Mouse (Mus musculus) testis, adult 2 months (tissue): Measurements from ENCODE around the gene Caskin1. TPM values are rescaled to one million over a fixed set of nuclear protein-coding genes. Genes with fewer than 3 reads are reported as not detected.

ENCODE experiments used
- H3K27ac ChIP-seq: fragments of 200-500 bp; 2 replicates; pipeline ENCODE4 v1.5.1; 2012; ENCODE audit warnings: low read depth, low read length; ENCODE audit not compliant: control insufficient read depth, insufficient read depth
- H3K27me3 ChIP-seq: fragments of 200-500 bp; 2 replicates; pipeline ENCODE4 v1.6.1; 2012; ENCODE audit warnings: mild to moderate bottlenecking, low read length, moderate library complexity; ENCODE audit not compliant: control insufficient read depth, insufficient read depth
- H3K36me3 ChIP-seq: fragments of 200-500 bp; 2 replicates; pipeline ENCODE4 v1.6.1; 2012; ENCODE audit warnings: mild to moderate bottlenecking, low read length; ENCODE audit not compliant: control insufficient read depth, insufficient read depth
- H3K4me1 ChIP-seq: fragments of 200-500 bp; 2 replicates; pipeline ENCODE4 v1.6.1; 2012; ENCODE audit warnings: low read length; ENCODE audit not compliant: control insufficient read depth, insufficient read depth
- H3K4me3 ChIP-seq: fragments of 200-500 bp; 2 replicates; pipeline ENCODE4 v1.5.1; 2012; ENCODE audit warnings: low read depth, mild to moderate bottlenecking, low read length, moderate library complexity, mixed read lengths; ENCODE audit not compliant: control insufficient read depth
- CTCF ChIP-seq: fragments of 200-500 bp; IDR thresholded peaks from 2 replicates; pipeline ENCODE4 v1.5.1; 2012; ENCODE audit warnings: low read depth, mild to moderate bottlenecking, inconsistent platforms, low read length, moderate library complexity; ENCODE audit not compliant: control insufficient read depth, insufficient read depth, insufficient replicate concordance
- POLR2A ChIP-seq: fragments of 200-500 bp; IDR thresholded peaks from 2 replicates; pipeline ENCODE4 v1.6.1; 2012; ENCODE audit warnings: low read depth, mild to moderate bottlenecking, inconsistent platforms, low read length, moderate library complexity; ENCODE audit not compliant: control insufficient read depth
- polyA plus RNA-seq: library from polyadenylated mRNA; depleted of rRNA; stranded (reverse); fragments of >200 nt; gene quantifications from 2 replicates; pipeline ENCODE4 v1.2.3, GENCODE M21; 2012

Gene Caskin1
- polyA plus RNA-seq, 1 experiment = 23.9 TPM

DNA sequence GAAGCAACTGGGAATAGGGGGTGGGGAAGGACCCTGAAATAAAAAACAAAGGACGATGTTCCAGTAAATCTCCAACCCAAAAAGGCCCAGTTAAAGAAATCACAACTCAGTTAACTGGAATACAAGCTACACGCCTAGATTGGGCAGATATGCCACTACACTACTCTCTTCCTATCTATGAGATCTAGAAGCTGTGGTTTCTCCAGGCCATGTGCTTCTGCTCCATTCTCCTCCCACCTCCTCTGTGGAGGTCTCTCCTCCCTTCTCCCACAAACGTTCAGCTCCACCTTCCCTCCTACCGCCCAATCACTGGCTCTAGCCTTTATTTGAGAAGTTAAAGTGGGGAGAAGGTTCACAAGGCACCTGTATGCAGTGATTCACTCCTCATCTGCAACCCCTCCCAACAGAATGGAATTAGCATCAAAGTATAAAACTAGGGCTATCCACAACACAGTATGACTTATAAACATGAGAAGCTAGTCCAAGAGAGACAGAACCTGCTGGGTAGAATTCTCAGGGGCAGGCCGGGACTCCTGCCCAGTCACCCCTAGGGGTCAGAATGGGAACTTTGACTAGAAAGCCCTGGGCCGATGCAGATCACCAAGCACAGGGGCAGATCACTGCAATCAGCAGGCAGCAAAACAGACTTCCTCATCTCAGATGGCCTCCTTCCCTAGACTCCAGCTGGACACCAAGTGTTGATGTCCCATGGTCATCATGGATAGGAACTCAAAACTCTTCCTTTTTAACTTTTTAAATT is 24.8 kb upstream of the Caskin1 start:
- TF ChIP-seq CTCF (no peak), POLR2A (no peak)
- Histone ChIP-seq H3K27me3 (no peaks in the 10 kb centered on the region), H3K4me3 (no peak overlapping the region), H3K27ac (no peak overlapping the region), H3K36me3 (no peaks in the 10 kb centered on the region), H3K4me1 (no peaks in the 10 kb centered on the region)

DNA sequence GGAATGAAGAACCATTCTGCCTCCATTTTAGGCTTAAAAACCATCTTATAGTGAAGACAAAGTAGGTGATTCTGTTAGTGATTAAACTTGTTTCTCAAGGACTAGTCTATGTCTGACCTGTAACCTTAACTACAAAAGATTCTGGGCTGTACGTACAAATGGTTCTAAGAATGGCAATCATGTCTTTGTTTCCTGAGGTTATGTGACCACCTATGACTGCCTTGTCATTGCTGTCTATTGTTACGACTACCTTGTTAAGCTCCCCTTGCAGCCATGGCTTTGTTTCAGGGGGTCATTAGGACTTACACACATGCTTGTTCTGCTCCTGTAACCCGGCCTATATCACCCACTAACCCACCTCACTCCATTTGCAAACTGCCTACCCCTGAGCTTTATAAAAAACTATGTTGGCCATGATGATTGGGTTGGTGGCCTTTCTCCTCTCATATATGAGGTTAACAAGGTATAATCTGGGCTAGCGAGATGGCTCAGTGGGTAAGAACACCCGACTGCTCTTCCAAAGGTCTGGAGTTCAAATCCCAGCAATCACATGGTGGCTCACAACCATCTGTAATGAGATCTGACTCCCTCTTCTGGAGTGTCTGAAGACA is 19.7 kb upstream of the Caskin1 start:
- peaks cover 10% of the 10 kb centered on the region for H3K4me1 ChIP-seq
- no peak overlapping the region for H3K27ac ChIP-seq
- peak overlapping the region; percentile 54; the same call in 1 of the 2 replicates for H3K4me3 ChIP-seq
- no peaks in the 10 kb centered on the region for H3K27me3 ChIP-seq
- TF ChIP-seq POLR2A (no peak), CTCF (no peak)
- H3K36me3 ChIP-seq = peaks cover 2% of the 10 kb centered on the region

DNA sequence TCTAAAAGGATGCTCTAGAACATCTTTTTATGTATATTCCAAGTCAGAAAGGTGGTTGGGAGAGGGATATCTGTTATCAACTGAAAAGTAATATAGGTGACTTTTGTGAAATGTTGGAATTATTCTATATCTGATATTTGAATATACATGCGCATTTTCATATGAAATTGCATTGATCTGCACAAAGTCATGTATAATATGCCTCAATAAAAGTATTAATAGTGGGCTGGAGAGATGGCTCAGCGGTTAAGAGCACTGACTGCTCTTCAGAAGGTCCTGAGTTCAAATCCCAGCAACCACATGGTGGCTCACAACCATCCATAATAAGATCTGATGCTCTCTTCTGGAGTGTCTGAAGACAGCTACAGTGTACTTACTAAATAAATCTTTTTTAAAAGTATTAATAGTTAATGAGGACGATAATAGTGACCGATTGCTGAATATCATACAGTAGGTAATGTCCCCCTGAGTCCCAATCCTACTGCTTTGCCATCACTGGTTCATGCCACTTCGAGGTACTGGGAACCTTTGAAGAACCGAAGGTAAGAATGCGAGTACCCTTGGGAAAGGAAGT is 19.0 kb upstream of the Caskin1 start:
- Histone ChIP-seq H3K4me3 (peak overlapping the region; percentile 95), H3K27ac (peak overlapping the region; percentile 86), H3K27me3 (no peaks in the 10 kb centered on the region), H3K4me1 (peaks cover 16% of the 10 kb centered on the region), H3K36me3 (peaks cover 2% of the 10 kb centered on the region)
- TF ChIP-seq CTCF (no peak), POLR2A (no peak)

DNA sequence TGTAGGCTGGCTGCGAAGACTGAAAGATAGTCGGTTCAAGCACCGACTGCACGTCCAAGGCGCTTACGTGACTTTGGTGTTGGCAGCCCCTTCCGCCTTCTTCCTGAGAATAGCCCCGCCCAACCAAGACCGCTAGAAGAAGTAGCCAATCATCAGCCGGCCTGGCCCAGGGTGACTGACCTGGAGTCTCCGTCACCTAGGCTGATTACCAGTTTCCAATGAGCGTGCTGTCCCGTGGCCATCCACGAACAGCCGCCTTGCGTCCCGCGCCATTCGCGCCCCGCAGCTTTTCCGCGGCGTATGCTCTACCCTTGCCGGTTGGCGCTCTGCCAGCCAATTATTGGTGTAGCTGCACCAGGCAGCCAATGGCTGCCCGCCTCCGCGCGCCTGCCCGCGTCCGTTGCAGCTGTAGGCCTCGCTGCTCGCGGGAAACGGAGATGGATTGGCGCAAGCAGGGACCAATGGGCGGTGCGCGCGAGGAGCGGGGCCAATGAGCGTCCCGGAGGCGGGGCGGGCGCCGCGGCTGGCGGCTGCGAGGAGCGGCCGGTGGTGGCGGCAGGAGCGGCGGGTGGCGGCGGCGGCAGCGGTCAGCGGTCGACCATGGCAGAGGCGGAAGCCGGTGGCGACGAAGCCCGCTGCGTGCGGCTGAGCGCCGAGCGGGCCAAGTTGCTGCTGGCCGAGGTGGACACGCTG is 18.3 kb upstream of the Caskin1 start, which contains the start of the genes E4f1 and Pgp:
E4f1 (minus strand) TSS at position 404 of the 693 bp plus-strand sequence.
Pgp (plus strand) TSS at position 483 of the 693 bp plus-strand sequence.
- TF ChIP-seq POLR2A = peak; percentile 87
- no peak for TF ChIP-seq CTCF

DNA sequence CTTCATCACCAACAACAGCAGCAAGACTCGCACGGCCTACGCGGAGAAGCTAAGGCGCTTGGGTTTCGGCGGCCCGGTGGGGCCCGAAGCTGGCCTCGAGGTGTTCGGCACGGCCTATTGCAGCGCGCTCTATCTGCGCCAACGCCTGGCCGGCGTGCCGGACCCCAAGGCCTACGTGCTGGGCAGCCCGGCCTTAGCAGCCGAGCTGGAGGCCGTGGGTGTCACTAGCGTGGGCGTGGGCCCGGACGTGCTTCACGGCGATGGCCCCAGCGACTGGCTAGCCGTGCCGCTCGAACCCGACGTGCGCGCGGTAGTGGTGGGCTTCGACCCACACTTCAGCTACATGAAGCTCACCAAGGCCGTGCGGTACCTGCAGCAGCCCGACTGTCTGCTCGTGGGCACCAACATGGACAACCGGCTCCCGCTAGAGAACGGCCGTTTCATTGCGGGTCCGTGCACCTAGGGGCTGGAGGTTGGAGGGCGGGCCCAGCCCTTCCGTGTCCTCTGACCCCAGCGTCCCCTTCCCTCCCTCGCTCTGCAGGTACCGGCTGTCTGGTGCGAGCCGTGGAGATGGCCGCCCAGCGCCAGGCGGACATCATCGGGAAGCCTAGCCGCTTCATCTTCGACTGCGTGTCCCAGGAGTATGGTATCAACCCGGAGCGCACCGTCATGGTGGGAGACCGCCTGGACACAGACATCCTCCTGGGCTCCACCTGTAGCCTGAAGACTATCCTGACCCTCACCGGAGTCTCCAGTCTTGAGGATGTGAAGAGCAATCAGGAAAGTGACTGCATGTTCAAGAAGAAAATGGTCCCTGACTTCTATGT is 17.5 kb upstream of the Caskin1 start:
- Histone ChIP-seq H3K27ac (peak overlapping the region; percentile 97), H3K36me3 (peaks cover 2% of the 10 kb centered on the region), H3K4me1 (peaks cover 17% of the 10 kb centered on the region), H3K4me3 (peak overlapping the region; percentile 95), H3K27me3 (no peaks in the 10 kb centered on the region)
- TF ChIP-seq CTCF = no peak
- peak; percentile 39 for TF ChIP-seq POLR2A

More for the DNA sequence above, 18.3 kb upstream of the Caskin1 start, which contains the start of the genes E4f1 and Pgp:
- Histone ChIP-seq H3K36me3 (peaks cover 2% of the 10 kb centered on the region), H3K27ac (peak within 1 kb of the TSS; percentile 97), H3K27me3 (no peaks in the 10 kb centered on the region), H3K4me1 (peaks cover 17% of the 10 kb centered on the region), H3K4me3 (peak within 1 kb of the TSS; percentile 95)

DNA sequence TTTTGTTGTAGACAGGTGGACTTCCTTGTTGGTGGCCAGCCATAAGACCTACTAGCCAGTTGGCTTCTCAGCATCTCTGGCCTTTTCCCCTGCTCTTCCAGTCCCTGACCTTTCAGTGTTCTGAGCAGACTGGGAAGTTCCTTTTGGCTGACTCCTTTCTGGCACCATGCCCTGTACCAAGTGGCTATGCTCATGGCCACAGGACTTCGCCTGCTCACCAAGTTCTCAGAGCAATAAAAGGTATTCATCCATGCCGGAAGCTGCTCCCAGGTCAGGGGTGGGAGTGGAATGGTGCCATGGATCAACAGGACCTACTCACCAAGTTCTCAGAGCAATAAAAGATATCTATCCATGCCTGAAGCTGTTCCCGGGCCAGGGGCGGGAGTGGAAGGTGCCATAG is 15.9 kb upstream of the Caskin1 start:
- Histone ChIP-seq H3K27ac (peak overlapping the region; percentile 67), H3K36me3 (peaks cover 2% of the 10 kb centered on the region), H3K4me3 (peak overlapping the region; percentile 57), H3K4me1 (peaks cover 19% of the 10 kb centered on the region), H3K27me3 (no peaks in the 10 kb centered on the region)
- TF ChIP-seq POLR2A (peak; percentile 28; the same call in 1 of the 2 replicates), CTCF (no peak)
